Comparison of ENCODE assay signal across 8 mouse cellular contexts in the genomic region with DNA sequence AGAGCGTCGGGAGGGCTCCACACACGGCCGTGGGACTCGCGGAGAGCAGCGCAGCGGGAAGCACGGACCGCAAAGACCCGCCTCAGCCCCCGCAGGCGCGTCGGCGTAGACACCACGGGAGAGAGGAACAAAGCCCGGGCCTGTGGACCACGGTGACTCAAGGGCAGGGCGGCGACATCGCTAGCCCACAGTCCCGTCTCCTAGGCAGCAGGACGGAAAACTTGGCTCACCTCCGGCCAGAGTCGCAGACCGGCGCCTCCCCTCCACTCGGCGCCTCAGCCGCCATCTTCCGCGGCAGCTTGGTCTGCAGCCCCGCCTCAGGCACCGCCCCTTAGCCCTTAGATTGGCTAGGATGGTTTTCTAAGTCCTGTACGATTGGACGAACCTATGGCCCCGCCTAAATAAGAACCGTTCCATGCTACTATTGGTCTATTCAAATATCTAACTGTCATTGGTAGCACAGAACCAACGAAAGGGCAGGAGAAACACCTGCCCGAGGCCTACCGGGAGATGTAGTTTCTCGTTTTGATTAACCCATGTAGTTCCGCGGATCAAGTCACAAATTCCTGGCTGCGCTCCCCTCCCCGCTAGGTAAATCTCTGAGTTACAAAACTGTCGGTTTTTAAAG. TPM values are rescaled to one million over a fixed set of nuclear protein-coding genes. Genes with fewer than 3 reads are reported as not detected.
DNase-seq lines count a peak whose midpoint lies in the region; ATAC-seq lines count a peak whose summit lies in the region.

Arhgap19 (minus strand) TSS at position 306 of the 628 bp plus-strand sequence.

- H3K9ac ChIP-seq in hindbrain, embryonic 14.5 days, result peak within 1 kb of the TSS; percentile 74

- H3K9me3 ChIP-seq in hindbrain, embryonic 14.5 days (ENCODE audit: control insufficient read depth, low read length), result no peaks in the 10 kb centered on the region

- H3K4me2 ChIP-seq in hindbrain, embryonic 14.5 days (replicated peaks), result peak within 1 kb of the TSS; percentile 79

- peak; percentile 99 for DNase-seq in R1 (ENCODE audit: low read depth, low spot score)
- DNase-seq in cerebellum, postnatal 25 days, result peak; percentile 88 to 92
- DNase-seq in frontal cortex, postnatal 25 days (ENCODE audit: low spot score in 2 of 2), result peak; percentile 71 to 74
- DNase-seq in hindbrain, embryonic 14.5 days (ENCODE audit: low spot score), result peak; percentile 95
- peak; percentile 86 to 88 for DNase-seq in layer of hippocampus, postnatal 36 days
- peak; percentile 98 for DNase-seq in lung, postnatal 36 days
- peak; percentile 98 for DNase-seq in retina, postnatal 1 day
- DNase-seq in urinary bladder, adult 18-20 months (ENCODE audit: low spot score in 2 of 2), result peak; percentile 67 to 87

- H3K27ac ChIP-seq in hindbrain, embryonic 14.5 days, result peak within 1 kb of the TSS; percentile 68

- H3K27me3 ChIP-seq in hindbrain, embryonic 14.5 days (ENCODE audit: control insufficient read depth, insufficient read depth, low read length), result no peaks in the 10 kb centered on the region

- no peaks in the 10 kb centered on the region for H3K36me3 ChIP-seq in hindbrain, embryonic 14.5 days (replicated peaks; ENCODE audit: control insufficient read depth, insufficient read depth)

- 0% methylated on average over 48 of the region's 48 CpGs for WGBS in hindbrain, embryonic 14.5 days

- ATAC-seq in hindbrain, embryonic 14.5 days (ENCODE audit: low FRiP score), result peak; percentile 100

- H3K4me1 ChIP-seq in hindbrain, embryonic 14.5 days (replicated peaks; ENCODE audit: control insufficient read depth, insufficient read depth, low read length), result no peaks in the 10 kb centered on the region; the same call in 1 of the 2 replicates

- peak within 1 kb of the TSS; percentile 89 for H3K4me3 ChIP-seq in hindbrain, embryonic 14.5 days (replicated peaks; ENCODE audit: low read length)

RNA-seq across cellular contexts. Expression of gene Arhgap19, which starts in this region (rescaled TPM):
- 6.7 and 6.8 TPM in 2 replicates for polyA plus RNA-seq in hindbrain, embryonic 14.5 days (2014; fragmentation: Nextera tagmentation; extraction: Ambion mirVana)
- 1 to 10 TPM; 2.9 to 3.0 TPM for total RNA-seq in layer of hippocampus, postnatal 36 days (2021)

Comparison
In these comparisons a context has a peak if more than half of its experiments do, and no peak if none do; other contexts are left out.
1. Peak in every context shown above with its lines: DNase-seq, ATAC-seq, H3K4me3 ChIP-seq and H3K27ac ChIP-seq.